Mouse (Mus musculus) MEL (cell line): Measurements from ENCODE around the gene Inafm2. TPM values are rescaled to one million over a fixed set of nuclear protein-coding genes. Genes with fewer than 3 reads are reported as not detected.

ENCODE experiments used
- DNase-seq: peaks from one replicate; pipeline ENCODE4 v3.0.0; 2011; ENCODE audit warnings: low read depth, low spot score
- H3K27ac ChIP-seq: 2 replicates; pipeline ENCODE4 v1.5.1; 2012; ENCODE audit warnings: low read depth, mild to moderate bottlenecking, control low read depth, low read length, moderate library complexity; ENCODE audit not compliant: control insufficient read depth
- H3K27me3 ChIP-seq, 2 experiments: fragments of 150-350 bp in 1 of 2; sonication (generic) in 1 of 2; 2 replicates each; pipeline ENCODE4 v1.6.1; 2012; ENCODE audit warnings: low read length in 2 of 2, mild to moderate bottlenecking in 2 of 2, improper control_type of control experiment in 1 of 2, moderate library complexity in 1 of 2; ENCODE audit not compliant: insufficient read depth in 2 of 2, control insufficient read depth in 1 of 2
- H3K36me3 ChIP-seq, 2 experiments: 2 replicates each; pipeline ENCODE4 v1.6.1; 2012 to 2014; ENCODE audit warnings: low read length in 2 of 2, improper control_type of control experiment in 1 of 2, inconsistent platforms in 1 of 2, mild to moderate bottlenecking in 1 of 2; ENCODE audit not compliant: insufficient read depth in 2 of 2, control insufficient read depth in 1 of 2
- H3K4me1 ChIP-seq, 2 experiments: fragments of 150-350 bp in 1 of 2; sonication (generic) in 1 of 2; 2 replicates each; pipeline ENCODE4 v1.6.1; 2012; ENCODE audit warnings: low read length in 2 of 2, improper control_type of control experiment in 1 of 2, mild to moderate bottlenecking in 1 of 2; ENCODE audit not compliant: insufficient read depth in 2 of 2, control insufficient read depth in 1 of 2
- H3K4me3 ChIP-seq, 2 experiments: fragments of 150-350 bp in 1 of 2; sonication (generic) in 1 of 2; 2 replicates each; pipeline ENCODE4 v1.5.1; 2012; ENCODE audit warnings: low read depth in 2 of 2, low read length in 2 of 2, mild to moderate bottlenecking in 2 of 2, moderate library complexity in 2 of 2, control low read depth in 1 of 2, improper control_type of control experiment in 1 of 2; ENCODE audit not compliant: control insufficient read depth in 1 of 2, insufficient read depth in 1 of 2
- H3K79me2 ChIP-seq: 2 replicates; pipeline ENCODE4 v1.6.1; 2012; ENCODE audit warnings: mild to moderate bottlenecking, low read length, moderate library complexity; ENCODE audit not compliant: control insufficient read depth, poor library complexity, insufficient read depth
- H3K9ac ChIP-seq: 2 replicates; pipeline ENCODE4 v1.6.1; 2012; ENCODE audit warnings: low read depth, mild to moderate bottlenecking, control low read depth, low read length, moderate library complexity; ENCODE audit not compliant: control insufficient read depth, poor library complexity, severe bottlenecking
- H3K9me3 ChIP-seq: fragments of 150-350 bp; sonication (generic); replicated peaks from 2 replicates; pipeline ENCODE4 v1.6.1; 2012; ENCODE audit warnings: mild to moderate bottlenecking, low read length, improper control_type of control experiment, moderate library complexity; ENCODE audit not compliant: insufficient read depth
- BHLHE40 ChIP-seq: IDR thresholded peaks from 2 replicates; pipeline ENCODE4 v1.6.1; 2012; ENCODE audit warnings: low read depth, mild to moderate bottlenecking, inconsistent platforms, low read length, improper control_type of control experiment, borderline replicate concordance
- CHD1 ChIP-seq: IDR thresholded peaks from 2 replicates; pipeline ENCODE4 v1.6.1; 2012; ENCODE audit warnings: low read depth, mild to moderate bottlenecking, inconsistent platforms, low read length, improper control_type of control experiment
- CHD2 ChIP-seq: IDR thresholded peaks from 2 replicates; pipeline ENCODE4 v1.6.1; 2011; ENCODE audit warnings: low read length, improper control_type of control experiment
- CTCF ChIP-seq, 3 experiments: IDR thresholded peaks in 2 of 3; conservative IDR thresholded peaks in 1 of 3; 2 replicates each; pipeline ENCODE4 v1.5.1; 2011 to 2012; ENCODE audit warnings: low read length in 3 of 3, low read depth in 2 of 3, mild to moderate bottlenecking in 2 of 3, improper control_type of control experiment in 1 of 3, inconsistent platforms in 1 of 3, mixed read lengths in 1 of 3, moderate library complexity in 1 of 3; ENCODE audit not compliant: control insufficient read depth in 1 of 3, insufficient read depth in 1 of 3, poor library complexity in 1 of 3, severe bottlenecking in 1 of 3
- E2F4 ChIP-seq: IDR thresholded peaks from 2 replicates; pipeline ENCODE4 v1.6.1; 2011; ENCODE audit warnings: low read depth, low read length, improper control_type of control experiment, borderline replicate concordance
- ELF1 ChIP-seq: IDR thresholded peaks from 2 replicates; pipeline ENCODE4 v1.6.1; 2014; ENCODE audit warnings: low read depth, mild to moderate bottlenecking, inconsistent platforms, low read length, improper control_type of control experiment, moderate library complexity
- EP300 ChIP-seq, 2 experiments: IDR thresholded peaks; 2 replicates each; pipeline ENCODE4 v1.6.1; 2011; ENCODE audit warnings: improper control_type of control experiment in 2 of 2, low read length in 2 of 2, low read depth in 1 of 2, mild to moderate bottlenecking in 1 of 2
- GABPA ChIP-seq: IDR thresholded peaks from 2 replicates; pipeline ENCODE4 v1.6.1; 2012; ENCODE audit warnings: low read depth, mild to moderate bottlenecking, inconsistent platforms, low read length, improper control_type of control experiment, moderate library complexity
- GATA1 ChIP-seq: IDR thresholded peaks from 2 replicates; pipeline ENCODE4 v1.6.1; 2011; ENCODE audit warnings: low read depth, low read length, improper control_type of control experiment
- HCFC1 ChIP-seq: IDR thresholded peaks from 2 replicates; pipeline ENCODE4 v1.6.1; 2012; ENCODE audit warnings: low read depth, mild to moderate bottlenecking, inconsistent platforms, low read length, improper control_type of control experiment, moderate library complexity
- JUND ChIP-seq: IDR thresholded peaks from 2 replicates; pipeline ENCODE4 v1.6.1; 2011; ENCODE audit warnings: low read depth, mild to moderate bottlenecking, improper control_type of control experiment, low read length
- KAT2A ChIP-seq: conservative IDR thresholded peaks from 2 replicates; pipeline ENCODE4 v1.6.1; 2012; ENCODE audit warnings: low read depth, low read length, improper control_type of control experiment, inconsistent platforms
- MAFK ChIP-seq: IDR thresholded peaks from 2 replicates; pipeline ENCODE4 v1.6.1; 2011; ENCODE audit warnings: low read depth, mild to moderate bottlenecking, low read length, improper control_type of control experiment, borderline replicate concordance
- MAX ChIP-seq: IDR thresholded peaks from 2 replicates; pipeline ENCODE4 v1.6.1; 2011; ENCODE audit warnings: low read length, improper control_type of control experiment
- MAZ ChIP-seq: IDR thresholded peaks from 2 replicates; pipeline ENCODE4 v1.6.1; 2012; ENCODE audit warnings: low read depth, mild to moderate bottlenecking, inconsistent platforms, low read length, improper control_type of control experiment
- MEF2A ChIP-seq: IDR thresholded peaks from 2 replicates; pipeline ENCODE4 v1.6.1; 2014; ENCODE audit warnings: low read depth, mild to moderate bottlenecking, inconsistent platforms, low read length, improper control_type of control experiment; ENCODE audit not compliant: poor library complexity, insufficient replicate concordance, severe bottlenecking; ENCODE audit errors: extremely low read depth
- MXI1 ChIP-seq: IDR thresholded peaks from 2 replicates; pipeline ENCODE4 v1.6.1; 2011; ENCODE audit warnings: mild to moderate bottlenecking, low read depth, low read length, improper control_type of control experiment
- MYB ChIP-seq: IDR thresholded peaks from 2 replicates; pipeline ENCODE4 v1.6.1; 2011; ENCODE audit warnings: mild to moderate bottlenecking, low read depth, low read length, improper control_type of control experiment
- MYC ChIP-seq: IDR thresholded peaks from 2 replicates; pipeline ENCODE4 v1.6.1; 2011; ENCODE audit warnings: low read depth, mild to moderate bottlenecking, low read length, improper control_type of control experiment, moderate library complexity
- NELFE ChIP-seq: IDR thresholded peaks from 2 replicates; pipeline ENCODE4 v1.6.1; 2011; ENCODE audit warnings: low read depth, low read length, improper control_type of control experiment
- NRF1 ChIP-seq: IDR thresholded peaks from 2 replicates; pipeline ENCODE4 v1.6.1; 2014; ENCODE audit warnings: low read depth, mild to moderate bottlenecking, inconsistent platforms, low read length, improper control_type of control experiment, moderate library complexity; ENCODE audit not compliant: poor library complexity, insufficient read depth, severe bottlenecking
- POLR2A ChIP-seq, 2 experiments: IDR thresholded peaks; 2 replicates each; pipeline ENCODE4 v1.6.1; 2011 to 2012; ENCODE audit warnings: low read length in 2 of 2, mild to moderate bottlenecking in 2 of 2, control low read depth in 1 of 2, improper control_type of control experiment in 1 of 2, low read depth in 1 of 2, moderate library complexity in 1 of 2; ENCODE audit not compliant: control insufficient read depth in 1 of 2, insufficient read depth in 1 of 2, poor library complexity in 1 of 2
- POLR2AphosphoS2 ChIP-seq: IDR thresholded peaks from 2 replicates; pipeline ENCODE4 v1.6.1; 2011; ENCODE audit warnings: low read length, improper control_type of control experiment
- POLR2AphosphoS5 ChIP-seq: IDR thresholded peaks from 2 replicates; pipeline ENCODE4 v1.6.1; 2012; ENCODE audit warnings: low read depth, borderline replicate concordance, mild to moderate bottlenecking, inconsistent platforms, low read length, moderate library complexity, mixed read lengths
- RAD21 ChIP-seq: IDR thresholded peaks from 2 replicates; pipeline ENCODE4 v1.6.1; 2011; ENCODE audit warnings: mild to moderate bottlenecking, low read depth, low read length, improper control_type of control experiment
- RCOR1 ChIP-seq: IDR thresholded peaks from 2 replicates; pipeline ENCODE4 v1.6.1; 2012; ENCODE audit warnings: low read depth, mild to moderate bottlenecking, inconsistent platforms, low read length, improper control_type of control experiment
- SIN3A ChIP-seq: IDR thresholded peaks from 2 replicates; pipeline ENCODE4 v1.6.1; 2012; ENCODE audit warnings: low read length, improper control_type of control experiment, inconsistent platforms
- SMC3 ChIP-seq: IDR thresholded peaks from 2 replicates; pipeline ENCODE4 v1.6.1; 2011; ENCODE audit warnings: low read depth, low read length, improper control_type of control experiment
- TAL1 ChIP-seq: IDR thresholded peaks from 2 replicates; pipeline ENCODE4 v1.6.1; 2012; ENCODE audit warnings: mild to moderate bottlenecking, inconsistent platforms, low read length, moderate library complexity, mixed read lengths
- TBP ChIP-seq: IDR thresholded peaks from 2 replicates; pipeline ENCODE4 v1.8.0; 2011; ENCODE audit warnings: low read depth, low read length, improper control_type of control experiment
- TCF12 ChIP-seq: IDR thresholded peaks from 2 replicates; pipeline ENCODE4 v1.6.1; 2014; ENCODE audit warnings: low read depth, mild to moderate bottlenecking, inconsistent platforms, low read length, improper control_type of control experiment, moderate library complexity
- UBTF ChIP-seq: IDR thresholded peaks from 2 replicates; pipeline ENCODE4 v1.6.1; 2012; ENCODE audit warnings: low read depth, mild to moderate bottlenecking, inconsistent platforms, low read length, improper control_type of control experiment, moderate library complexity, borderline replicate concordance; ENCODE audit not compliant: insufficient read depth
- USF1 ChIP-seq: IDR thresholded peaks from 2 replicates; pipeline ENCODE4 v1.6.1; 2014; ENCODE audit warnings: low read depth, mild to moderate bottlenecking, inconsistent platforms, low read length, improper control_type of control experiment, moderate library complexity
- USF2 ChIP-seq, 2 experiments: IDR thresholded peaks; 2 replicates each; pipeline ENCODE4 v1.6.1; 2011 to 2012; ENCODE audit warnings: improper control_type of control experiment in 2 of 2, low read length in 2 of 2, borderline replicate concordance in 1 of 2, inconsistent platforms in 1 of 2, low read depth in 1 of 2, mild to moderate bottlenecking in 1 of 2; ENCODE audit not compliant: insufficient read depth in 1 of 2
- ZC3H11A ChIP-seq: IDR thresholded peaks from 2 replicates; pipeline ENCODE4 v1.6.1; 2012; ENCODE audit warnings: low read depth, mild to moderate bottlenecking, inconsistent platforms, low read length, improper control_type of control experiment
- ZKSCAN1 ChIP-seq: IDR thresholded peaks from 2 replicates; pipeline ENCODE4 v1.6.1; 2012; ENCODE audit warnings: low read depth, mild to moderate bottlenecking, inconsistent platforms, low read length, improper control_type of control experiment, moderate library complexity
- ZMIZ1 ChIP-seq: IDR thresholded peaks from 2 replicates; pipeline ENCODE4 v1.6.1; 2012; ENCODE audit warnings: low read depth, mild to moderate bottlenecking, inconsistent platforms, low read length, improper control_type of control experiment, moderate library complexity
- ZNF384 ChIP-seq: IDR thresholded peaks from 2 replicates; pipeline ENCODE4 v1.6.1; 2012; ENCODE audit warnings: low read depth, mild to moderate bottlenecking, inconsistent platforms, low read length, improper control_type of control experiment
- polyA plus RNA-seq, 2 experiments: library from polyadenylated mRNA; stranded (reverse) in 1 of 2; unstranded in 1 of 2; fragments of >175 nt in 1 of 2; fragments of >200 nt in 1 of 2; gene quantifications; 2 replicates each; pipeline versions ENCODE4 v1.2.1 to v1.2.4; 2012; ENCODE audit warnings: low replicate concordance in 2 of 2, low read depth in 1 of 2; ENCODE audit not compliant: insufficient read length in 2 of 2, insufficient read depth in 1 of 2, missing spikeins in 1 of 2
- total RNA-seq: library from RNA; depleted of rRNA; stranded (reverse); fragments of 300-350 nt; gene quantifications from 2 replicates; pipeline ENCODE4 v1.2.3, GENCODE M21; 2012

Gene Inafm2
- total and polyA plus RNA-seq, 3 experiments, result 8.6 to 14.5 TPM; not detected in 1

DNA sequence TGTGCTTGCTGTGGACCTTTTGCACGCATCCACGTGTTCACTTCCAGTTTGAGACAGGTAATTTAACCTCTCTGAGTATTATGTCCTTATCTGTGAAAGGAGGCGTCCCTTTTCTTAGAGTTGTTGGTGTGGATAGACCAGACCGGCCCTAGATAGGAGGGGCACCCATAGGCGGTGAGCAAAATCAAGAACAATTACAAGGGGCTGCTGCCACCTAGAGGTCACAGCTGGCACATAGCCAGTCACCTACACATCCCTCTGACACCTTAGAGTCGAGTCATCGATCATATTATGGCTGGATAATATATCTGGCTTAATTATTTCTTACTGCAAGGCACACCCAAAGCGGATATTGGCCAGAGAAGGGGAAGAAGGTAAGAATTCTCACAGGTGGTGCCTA lies 14.3 kb downstream of the Inafm2 start:
- no peaks in the 10 kb centered on the region for H3K9me3 ChIP-seq
- no peaks in the 10 kb centered on the region for H3K27me3 ChIP-seq
- no peak overlapping the region for H3K4me3 ChIP-seq
- H3K4me1 ChIP-seq, result peaks cover 3 to 19% of the 10 kb centered on the region in 2 experiments; a peak in 3 of 4 replicates
- no peak overlapping the region for H3K9ac ChIP-seq
- H3K36me3 ChIP-seq, result peaks cover 0 to 8% of the 10 kb centered on the region in 2 experiments; a peak in 2 of 4 replicates
- peak; percentile 84 for DNase-seq
- H3K79me2 ChIP-seq, result peaks cover 3% of the 10 kb centered on the region
- no peak overlapping the region for H3K27ac ChIP-seq
- TF ChIP-seq ZMIZ1 (no peak), JUND (no peak), CHD1 (no peak), MAX (no peak), CTCF (IDR thresholded peaks at IDR 0.05 in 2 of 3, conservative IDR thresholded peaks at IDR 0.05 in 1 of 3; ENCODE audit: control insufficient read depth in 1 of 3, insufficient read depth in 1 of 3, low read depth in 2 of 3, low read length in 3 of 3, poor library complexity in 1 of 3, severe bottlenecking in 1 of 3) (peak; percentile 82 to 94 (median 82)), HCFC1 (no peak), CHD2 (no peak), POLR2AphosphoS2 (no peak), POLR2AphosphoS5 (no peak), USF2 (IDR thresholded peaks at IDR 0.05; ENCODE audit: borderline replicate concordance in 1 of 2, insufficient read depth in 1 of 2, low read depth in 1 of 2, low read length in 2 of 2) (no peak), ZKSCAN1 (no peak), MXI1 (no peak; the same call in 1 of the 2 replicates), KAT2A (no peak), TCF12 (no peak; the same call in 1 of the 2 replicates), MYB (no peak), BHLHE40 (no peak), ELF1 (no peak), ZC3H11A (peak; percentile 80), GABPA (no peak), SMC3 (peak; percentile 83), MEF2A (no peak), NRF1 (no peak), TAL1 (no peak), UBTF (no peak), MAZ (peak; percentile 65; the same call in 1 of the 2 replicates), MYC (0 out of 2 replicates have a peak, but pooled peaks have one; percentile 41), GATA1 (no peak), E2F4 (no peak), USF1 (no peak), ZNF384 (0 out of 2 replicates have a peak, but pooled peaks have one; percentile 21), RCOR1 (no peak), MAFK (no peak), NELFE (no peak), TBP (no peak), POLR2A (IDR thresholded peaks at IDR 0.05; ENCODE audit: control insufficient read depth in 1 of 2, insufficient read depth in 1 of 2, low read depth in 1 of 2, low read length in 2 of 2, poor library complexity in 1 of 2) (no peak), RAD21 (peak; percentile 94), SIN3A (peak; percentile 33; the same call in 1 of the 2 replicates), EP300 (IDR thresholded peaks at IDR 0.05; ENCODE audit: low read depth in 1 of 2, low read length in 2 of 2) (no peak)
